In the genomic region with DNA sequence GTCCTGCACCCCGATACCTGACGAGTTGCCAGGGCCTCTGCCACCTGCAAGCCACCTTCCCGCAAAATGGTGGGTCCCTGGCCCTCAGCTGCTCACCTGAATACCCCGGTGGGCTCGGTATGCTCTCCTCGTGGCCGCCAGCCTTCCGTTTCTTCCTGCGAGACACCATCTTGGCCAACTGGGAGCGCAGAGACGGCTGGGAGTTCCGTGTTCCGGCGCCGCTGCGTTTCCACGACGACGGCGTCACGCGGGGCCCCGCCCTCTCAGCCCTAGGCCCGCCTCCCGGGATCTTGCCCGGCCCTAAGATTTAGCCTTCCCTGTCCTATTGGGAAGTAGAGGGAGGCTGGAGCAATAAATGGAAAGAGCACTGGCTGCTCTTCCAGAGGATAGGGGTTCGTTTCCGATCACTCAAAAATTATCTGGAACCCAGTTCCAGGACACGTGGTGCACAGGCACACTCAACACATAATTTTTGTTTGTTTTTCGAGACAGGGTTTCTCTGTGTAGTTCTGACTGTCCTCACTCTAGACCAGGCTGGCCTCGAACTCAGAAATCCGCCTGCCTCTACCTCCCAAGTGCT, we compare ENCODE assay signal across 8 mouse cellular contexts. TPM values are rescaled to one million over a fixed set of nuclear protein-coding genes. Genes with fewer than 3 reads are reported as not detected.
DNase-seq lines count a peak whose midpoint lies in the region; ATAC-seq lines count a peak whose summit lies in the region.

A gene (minus strand): TSS at position 236 of the 580 bp plus-strand sequence.

- ATAC-seq in hindbrain, embryonic 13.5 days (ENCODE audit: low FRiP score) = peak; percentile 88

- whole genome bisulfite sequencing in hindbrain, embryonic 13.5 days = 11% methylated on average over 32 of the region's 32 CpGs

- DNase-seq in NIH3T3 (ENCODE audit: low read depth) = peak; percentile 96
- peak; percentile 94 to 96 for DNase-seq in cerebellum, postnatal 10 days
- DNase-seq in frontal cortex, postnatal 14 days (ENCODE audit: low spot score in 2 of 2) = peak; percentile 85 to 91
- DNase-seq in layer of hippocampus, postnatal 25 days (ENCODE audit: extremely low spot score in 1 of 2, low spot score in 1 of 2) = peak; percentile 88 to 93
- peak; percentile 94 for DNase-seq in lung, postnatal 25 days (ENCODE audit: low spot score)
- DNase-seq in retina, embryonic 14.5 days (ENCODE audit: low spot score) = peak; percentile 92
- DNase-seq in thymus, postnatal 4 days = peak; percentile 90

- H3K4me1 ChIP-seq in hindbrain, embryonic 13.5 days (replicated peaks) = peaks cover 21% of the 10 kb centered on the region

- peak within 1 kb of the TSS; percentile 82 for H3K9ac ChIP-seq in hindbrain, embryonic 13.5 days

- peak within 1 kb of the TSS; percentile 82 for H3K4me3 ChIP-seq in hindbrain, embryonic 13.5 days

- peak within 1 kb of the TSS; percentile 65 for H3K4me2 ChIP-seq in hindbrain, embryonic 13.5 days

- H3K27ac ChIP-seq in hindbrain, embryonic 13.5 days = peak within 1 kb of the TSS; percentile 91

- no peaks in the 10 kb centered on the region for H3K27me3 ChIP-seq in hindbrain, embryonic 13.5 days

- H3K36me3 ChIP-seq in hindbrain, embryonic 13.5 days = peaks cover 46% of the 10 kb centered on the region

- H3K9me3 ChIP-seq in hindbrain, embryonic 13.5 days = no peaks in the 10 kb centered on the region

RNA-seq across cellular contexts. Expression of the gene that starts here (rescaled TPM):
- polyA plus RNA-seq in hindbrain, embryonic 13.5 days (2015; fragmentation: Nextera tagmentation; extraction: Ambion mirVana) = 72.7 and 74.8 TPM in 2 replicates
- total RNA-seq in layer of hippocampus, postnatal 25 days (2021) = 100 to 1,000 TPM; 144 to 161 TPM

Comparison
In these comparisons a context has a peak if more than half of its experiments do, and no peak if none do; other contexts are left out.
1. Peak in every context shown above with its lines: DNase-seq, ATAC-seq, H3K4me3 ChIP-seq and H3K27ac ChIP-seq.